ENCODE assay signal across 21 mouse cellular contexts in genomic region chr15:88489715-88490114, GRCm38 (mm10).
DNase-seq lines count a peak whose midpoint lies in the region; ATAC-seq and TF ChIP-seq lines count a peak whose summit lies in the region.
"Had no signal": no experiment of that assay in that cellular context is flagged by ENCODE, and none has a peak within 500 bp of the region (broad histone marks: within the 10 kb centered on the region; RNA-seq: fewer than 3 reads in every experiment).

No protein-coding gene starts in this region.

- no peak for TF ChIP-seq CTCF in spleen, adult 2 months (IDR thresholded peaks at IDR 0.05; ENCODE audit: extremely low read depth, insufficient read depth, insufficient read length, insufficient replicate concordance)

- H3K4me1 ChIP-seq in spleen, adult 2 months (ENCODE audit: control insufficient read depth, insufficient read depth, insufficient read length), result peaks cover 6% of the 10 kb centered on the region; the same call in 1 of the 2 replicates
- H3K4me1 ChIP-seq: embryonic facial prominence, embryonic 12.5 days; forebrain, embryonic 15.5 days had no signal

- H3K79me2 ChIP-seq in macrophage (ENCODE audit: inconsistent target), result no peaks in the 10 kb centered on the region

- TF ChIP-seq POLR2A in spleen, adult 2 months (IDR thresholded peaks at IDR 0.05; ENCODE audit: low read depth, low read length), result no peak

- WGBS in spleen, adult 2 months, result 87% methylated on average over 7 of the region's 7 CpGs
- WGBS in macrophage (ENCODE audit: missing documents), result 94% methylated on average over 7 of the region's 7 CpGs

- ATAC-seq in frontal cortex, adult (ENCODE audit: low TSS enrichment), result no peak
- ATAC-seq: activated CD4-positive, CD25-positive, alpha-beta regulatory T cell, adult 4 months; forebrain, embryonic 13.5 days; forebrain, embryonic 15.5 days; forebrain, postnatal 0 days; Patski had no signal

- no peak for DNase-seq in spleen, adult 2 months (ENCODE audit: low read depth in 1 of 2, low spot score in 2 of 2)
- no peak for DNase-seq in spleen, adult 18-20 months
- DNase-seq in splenic B cell, adult 2 months (ENCODE audit: low read depth, low spot score), result peak; percentile 17
- DNase-seq in B cell, adult 2 months, result no peak
- DNase-seq: adrenal gland, postnatal 10 days; adrenal gland, postnatal 25 days; cerebellum, adult 11-12 months; cerebellum, adult 2 months; cerebellum, adult 9-10 months; cerebellum, postnatal 10 days; cerebellum, postnatal 25 days; forebrain, postnatal 0 days had no signal

- peak overlapping the region; percentile 73; the same call in 1 of the 2 replicates for H3K27ac ChIP-seq in spleen, adult 2 months (ENCODE audit: insufficient read depth, low read length)
- peak overlapping the region; percentile 85 for H3K27ac ChIP-seq in macrophage
- H3K27ac ChIP-seq: embryonic facial prominence, embryonic 10.5 days; embryonic facial prominence, embryonic 12.5 days; forebrain, embryonic 13.5 days; forebrain, embryonic 15.5 days had no signal

- H3K36me3 ChIP-seq in spleen, adult 2 months (ENCODE audit: control insufficient read depth, insufficient read depth, low read length), result no peaks in the 10 kb centered on the region
- H3K36me3 ChIP-seq in macrophage (ENCODE audit: inconsistent target), result no peaks in the 10 kb centered on the region
- no peaks in the 10 kb centered on the region for H3K36me3 ChIP-seq in splenic B cell, adult 2 months (ENCODE audit: control insufficient read depth, insufficient read depth, low read length, poor library complexity, severe bottlenecking)
- H3K36me3 ChIP-seq: embryonic facial prominence, embryonic 10.5 days; embryonic facial prominence, embryonic 12.5 days; forebrain, embryonic 15.5 days; G1E had no signal

- no peaks in the 10 kb centered on the region for H3K27me3 ChIP-seq in spleen, adult 2 months (ENCODE audit: control insufficient read depth, insufficient read depth, low read length)
- no peaks in the 10 kb centered on the region for H3K27me3 ChIP-seq in splenic B cell, adult 2 months (ENCODE audit: control insufficient read depth, insufficient read depth, low read length, poor library complexity, severe bottlenecking)
- H3K27me3 ChIP-seq: embryonic facial prominence, embryonic 12.5 days; forebrain, embryonic 13.5 days; forebrain, embryonic 15.5 days; Patski had no signal

- H3K4me3 ChIP-seq in spleen, adult 2 months (ENCODE audit: extremely low read depth, insufficient read depth, insufficient read length), result no peak overlapping the region
- no peak overlapping the region for H3K4me3 ChIP-seq in macrophage (ENCODE audit: inconsistent target)
- H3K4me3 ChIP-seq: embryonic facial prominence, embryonic 10.5 days; embryonic facial prominence, embryonic 12.5 days; forebrain, embryonic 13.5 days; forebrain, embryonic 15.5 days had no signal
